Mouse (Mus musculus) brain, embryonic 14.5 days (tissue): ENCODE measurements at regions not wholly inside any gene's neighbourhood (a gene's known extent, or its start where the extent isn't known, plus 50 kb on each side); places are given as distances from the start of the nearest gene placed in this dataset.

Source experiments
- CTCF ChIP-seq: fragments of 200-500 bp; IDR thresholded peaks from 2 replicates; pipeline ENCODE4 v1.5.1; 2012; ENCODE audit warnings: inconsistent platforms, mild to moderate bottlenecking, moderate library complexity, borderline replicate concordance; ENCODE audit not compliant: insufficient read depth, insufficient read length; ENCODE audit errors: extremely low read depth
- POLR2A ChIP-seq: fragments of 200-500 bp; IDR thresholded peaks from 2 replicates; pipeline ENCODE4 v1.6.1; 2012; ENCODE audit warnings: mild to moderate bottlenecking, inconsistent platforms, borderline replicate concordance; ENCODE audit not compliant: poor library complexity, insufficient read depth, insufficient read length, severe bottlenecking; ENCODE audit errors: extremely low read depth

GRCm38 (mm10) chr8:107872121-107872520, 70.3 kb upstream of the Zfhx3 start:
- no peak for TF ChIP-seq POLR2A
- TF ChIP-seq CTCF: no peak
